Mouse (Mus musculus) adrenal gland (tissue): ENCODE measurements around the gene Rdx.
"Not testable (repeated sequence)": the region's sequence is repeated elsewhere in the genome, so short reads cannot be mapped to it uniquely, and the experiment has no call there.

Experiments
- intact Hi-C: fragments of 180-260 bp; cut with DNase I; formaldehyde crosslinking; loops from one replicate; pipeline ENCODE4 v1.15.1; 2025

Gene Rdx

DNA sequence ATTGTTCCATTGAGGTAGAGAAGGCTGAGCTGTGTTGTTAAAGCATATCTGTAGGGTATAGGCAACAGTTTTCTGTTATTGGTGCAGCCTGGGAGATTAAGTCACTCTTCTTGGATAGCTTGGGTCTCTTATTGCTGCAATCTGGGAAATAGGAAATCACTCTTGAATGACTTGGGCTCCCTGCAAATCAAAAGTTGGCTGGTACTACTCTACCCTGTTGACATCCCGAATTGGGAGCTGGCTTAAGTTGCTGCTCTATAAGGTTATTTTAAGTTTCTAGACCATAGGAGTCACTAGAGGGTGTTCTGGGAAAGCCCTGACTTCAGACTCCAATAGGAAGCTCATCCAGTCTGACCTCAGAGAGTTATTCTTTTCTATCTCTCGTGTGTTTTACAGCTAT lies 3.4 kb downstream of the Rdx start:
- intact Hi-C loops: no loop called here

DNA sequence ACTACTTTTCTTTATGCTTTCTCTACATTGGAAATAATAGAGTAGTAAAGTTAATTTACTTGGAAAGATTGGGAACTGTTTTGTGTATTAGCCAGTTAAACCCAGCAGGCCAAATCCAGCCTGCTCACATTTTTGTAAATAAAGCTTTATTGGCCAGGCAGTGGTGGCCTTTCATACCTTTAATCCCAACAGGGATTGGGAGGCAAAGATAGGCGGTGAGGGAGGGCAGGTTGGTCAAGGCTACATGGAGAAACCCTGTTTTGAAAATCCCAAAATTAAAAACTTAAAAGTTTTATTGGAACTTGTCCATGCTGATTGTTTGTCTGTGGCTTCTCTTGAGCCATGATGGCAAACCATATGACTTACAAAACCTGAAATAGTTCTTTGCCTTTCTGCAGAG lies 5.2 kb downstream of the Rdx start:
- intact Hi-C loops: no loop called here

DNA sequence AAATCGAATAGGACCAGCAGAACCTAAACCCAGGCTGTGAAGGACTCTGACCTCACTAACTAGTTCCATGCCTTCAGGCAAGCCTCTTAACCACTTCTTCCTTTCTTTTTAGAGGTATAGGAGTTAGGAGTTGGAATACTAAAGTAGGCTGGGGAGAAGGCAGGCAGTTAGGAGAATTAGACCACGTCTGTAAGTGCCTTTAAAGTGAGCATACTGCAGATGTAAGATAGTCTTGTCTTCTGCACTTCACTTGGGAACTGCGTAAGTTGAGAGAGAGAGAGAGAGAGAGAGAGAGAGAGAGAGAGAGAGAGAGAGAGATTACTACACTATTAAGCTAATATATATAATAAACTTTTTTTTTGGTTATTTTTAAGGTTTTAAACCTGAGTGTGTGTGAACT lies 8.3 kb downstream of the Rdx start:
- intact Hi-C loops: no loop called here

DNA sequence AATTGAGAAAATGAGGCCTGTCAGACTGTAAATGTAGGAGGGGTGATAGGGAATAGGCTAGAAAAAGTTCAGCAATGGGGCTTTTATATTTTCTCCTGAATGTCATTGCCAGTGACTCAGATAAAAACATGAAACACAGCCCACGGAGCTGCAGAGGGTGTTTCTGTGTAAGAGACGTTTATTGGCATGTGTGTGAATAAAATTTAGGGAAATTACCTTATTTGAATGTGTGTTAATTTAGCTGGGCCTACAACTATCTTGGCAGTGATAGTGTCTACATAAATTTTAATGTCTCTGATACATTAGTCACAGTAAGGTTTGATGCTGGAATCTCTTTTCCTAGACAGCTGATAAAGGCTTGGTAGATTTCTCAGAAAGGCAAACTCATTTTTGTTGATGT lies 12.8 kb downstream of the Rdx start:
- intact Hi-C loops: loop anchor here (5.0 kb wide), 1 partner anchor 67 kb away; no protein-coding TSS in a partner anchor

DNA sequence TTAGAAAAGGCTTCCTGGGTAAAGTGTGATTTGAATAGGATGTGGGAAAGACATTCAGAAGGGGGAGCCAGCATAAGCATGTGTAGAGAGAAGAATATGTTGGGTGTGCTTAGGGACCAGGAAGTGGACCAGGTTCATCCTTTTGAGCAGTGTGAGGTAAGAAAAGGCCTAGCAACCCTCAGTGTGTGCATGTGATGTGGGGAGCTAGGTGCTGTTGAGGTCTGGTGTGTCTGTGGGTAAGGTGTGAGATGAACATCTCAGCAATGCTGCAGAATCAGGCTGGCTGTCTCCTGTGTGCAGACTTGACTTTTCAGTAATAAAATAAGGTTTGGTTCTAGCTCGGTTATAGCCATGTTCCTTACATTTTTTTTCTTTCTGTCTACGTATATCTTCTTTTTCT lies 23.1 kb downstream of the Rdx start:
- intact Hi-C loops: no loop called here

DNA sequence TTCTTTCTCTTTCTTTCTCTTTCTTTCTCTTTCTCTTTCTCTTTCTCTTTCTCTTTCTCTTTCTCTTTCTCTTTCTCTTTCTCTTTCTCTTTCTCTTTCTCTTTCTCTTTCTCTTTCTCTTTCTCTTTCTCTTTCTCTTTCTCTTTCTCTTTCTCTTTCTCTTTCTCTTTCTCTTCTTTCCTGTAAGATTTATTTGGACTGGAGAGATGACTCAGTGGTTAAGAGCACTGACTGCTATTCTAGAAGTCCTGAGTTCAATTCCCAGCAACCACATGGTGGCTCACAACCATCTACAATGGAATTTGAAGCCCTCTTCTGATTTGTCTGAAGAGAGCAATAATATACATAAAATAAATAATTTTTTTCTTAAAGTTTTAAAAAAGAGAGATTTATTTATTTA lies 24.4 kb downstream of the Rdx start:
- intact Hi-C loops: not testable (repeated sequence)

DNA sequence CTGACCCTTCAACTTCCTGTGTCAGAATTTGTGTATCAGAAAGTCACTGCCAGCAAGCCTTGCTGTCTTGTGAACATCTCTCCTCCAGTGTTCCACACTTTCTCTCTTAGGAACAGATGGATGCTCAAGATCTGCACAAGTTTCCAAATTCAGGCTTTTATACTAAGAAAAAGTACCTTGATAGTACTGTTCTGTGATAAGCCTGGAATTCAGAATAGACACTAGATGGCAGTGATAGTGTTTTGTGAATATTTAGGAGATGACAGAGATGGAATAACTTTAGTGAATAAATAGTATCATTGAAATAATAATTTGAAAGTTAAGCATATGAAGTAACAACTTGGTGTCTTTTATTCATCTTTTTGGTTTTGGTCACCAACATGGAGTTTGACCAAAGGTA lies 25.2 kb downstream of the Rdx start:
- intact Hi-C loops: no loop called here

DNA sequence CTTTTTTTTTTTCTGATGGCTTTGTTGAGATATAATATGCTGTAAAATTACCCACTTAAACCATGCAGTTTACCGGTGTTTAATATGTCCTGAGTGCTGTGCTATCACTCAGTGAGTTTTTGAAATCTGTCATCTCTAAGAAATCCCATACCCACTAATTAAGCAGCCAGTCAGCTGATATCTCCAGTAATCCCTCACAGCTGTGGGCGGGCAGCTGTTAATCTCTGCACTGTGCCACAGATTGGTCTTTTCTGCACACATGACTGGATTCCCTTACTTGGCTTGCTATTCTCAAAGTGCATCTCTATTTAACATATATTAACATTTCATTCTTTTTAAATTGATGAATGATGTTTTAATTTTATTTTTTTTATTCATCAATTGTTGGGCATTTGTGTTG lies 29.1 kb downstream of the Rdx start:
- intact Hi-C loops: no loop called here

DNA sequence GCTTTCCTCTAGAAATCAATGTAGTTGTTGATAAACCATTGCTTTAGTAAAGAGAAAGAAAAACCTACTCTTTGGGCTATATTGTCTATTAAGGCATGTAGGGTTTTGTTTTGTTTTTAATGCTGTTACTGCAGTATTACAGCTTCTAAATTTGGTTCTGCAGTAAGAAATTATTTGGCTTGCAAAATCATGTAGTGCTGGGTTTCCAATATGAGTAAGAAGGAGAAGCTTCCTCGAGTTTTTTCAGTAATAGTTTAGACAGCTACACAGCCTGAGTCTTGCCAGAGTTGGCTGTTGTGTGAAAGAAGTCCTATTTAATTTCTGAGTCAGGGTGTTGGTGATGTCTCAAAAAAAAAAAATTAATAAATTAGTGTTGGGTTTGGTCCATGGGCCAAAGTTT lies 30.7 kb downstream of the Rdx start:
- intact Hi-C loops: no loop called here

DNA sequence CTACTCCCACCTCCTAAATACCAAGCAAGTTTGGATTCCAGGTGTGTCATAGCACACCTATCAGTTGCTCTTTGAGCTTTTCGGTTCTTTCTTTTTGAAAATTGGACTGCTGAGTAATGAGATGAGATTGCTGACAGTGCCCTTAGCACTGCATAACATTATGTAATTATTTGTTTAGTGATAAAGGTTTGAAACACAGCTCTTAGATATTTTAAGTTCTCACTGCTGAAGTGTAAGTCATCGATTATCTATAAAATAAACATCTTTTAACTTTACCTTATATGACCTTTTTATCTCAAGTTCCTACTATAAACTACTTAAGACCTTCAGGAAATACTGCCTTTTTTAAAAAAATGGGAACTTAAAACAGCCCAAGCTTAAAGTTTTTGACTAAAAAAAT lies 35.0 kb downstream of the Rdx start:
- intact Hi-C loops: no loop called here

DNA sequence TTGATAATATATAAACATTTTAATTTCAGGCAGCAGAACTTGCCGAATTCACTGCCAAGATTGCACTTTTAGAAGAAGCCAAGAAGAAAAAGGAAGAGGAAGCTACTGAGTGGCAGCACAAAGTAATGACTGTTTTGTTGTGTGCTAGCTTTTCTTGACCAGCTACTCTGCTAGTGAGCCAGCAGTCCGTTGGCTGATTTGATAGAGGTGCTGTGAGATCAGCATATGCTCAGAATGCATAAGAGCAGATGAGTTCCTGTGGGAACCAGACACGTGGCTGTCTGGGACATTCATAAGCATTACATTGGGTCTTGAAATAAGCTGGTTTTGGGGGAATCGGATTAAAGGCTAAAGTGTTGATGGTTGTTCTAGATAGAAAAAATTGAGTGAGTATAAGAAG lies 35.4 kb downstream of the Rdx start:
- intact Hi-C loops: no loop called here

DNA sequence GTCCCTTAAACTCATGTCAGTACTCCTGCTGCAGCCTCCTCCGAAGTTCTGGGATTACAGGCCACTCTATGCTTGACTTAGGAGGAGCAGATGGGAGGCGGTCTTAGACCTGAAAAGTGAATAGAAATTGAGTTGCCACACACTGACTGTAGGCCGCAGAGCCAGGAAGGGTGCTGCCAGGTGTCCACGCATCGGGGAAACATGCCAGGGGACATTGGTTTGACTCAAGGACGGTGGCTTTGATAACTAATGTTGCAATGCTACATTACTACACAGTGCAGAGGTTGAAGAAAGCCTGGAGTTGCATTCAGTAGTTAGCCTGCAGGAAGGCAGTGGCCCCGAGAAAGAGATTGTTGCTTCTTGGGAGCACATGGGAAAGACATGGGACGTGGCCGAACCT lies 44.8 kb downstream of the Rdx start:
- intact Hi-C loops: no loop called here

DNA sequence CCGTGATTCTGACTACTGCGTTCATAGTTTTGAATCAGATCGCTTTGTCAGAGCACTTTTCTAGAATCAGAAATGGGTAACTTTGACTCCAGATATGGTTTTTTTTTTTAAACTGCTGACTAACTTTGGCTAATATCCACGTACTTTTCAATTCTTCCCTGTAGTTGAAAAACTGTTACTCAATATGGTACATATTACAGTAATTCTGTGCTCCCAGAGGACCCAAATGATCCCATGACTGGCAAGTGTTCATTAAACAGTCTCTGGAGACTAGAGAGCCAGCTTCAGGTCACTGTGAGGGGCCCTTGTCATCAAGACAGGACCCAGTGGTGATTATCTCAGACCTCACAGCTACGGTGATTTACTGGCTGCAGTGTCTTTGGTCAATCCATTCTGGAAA lies 45.3 kb downstream of the Rdx start:
- intact Hi-C loops: no loop called here

DNA sequence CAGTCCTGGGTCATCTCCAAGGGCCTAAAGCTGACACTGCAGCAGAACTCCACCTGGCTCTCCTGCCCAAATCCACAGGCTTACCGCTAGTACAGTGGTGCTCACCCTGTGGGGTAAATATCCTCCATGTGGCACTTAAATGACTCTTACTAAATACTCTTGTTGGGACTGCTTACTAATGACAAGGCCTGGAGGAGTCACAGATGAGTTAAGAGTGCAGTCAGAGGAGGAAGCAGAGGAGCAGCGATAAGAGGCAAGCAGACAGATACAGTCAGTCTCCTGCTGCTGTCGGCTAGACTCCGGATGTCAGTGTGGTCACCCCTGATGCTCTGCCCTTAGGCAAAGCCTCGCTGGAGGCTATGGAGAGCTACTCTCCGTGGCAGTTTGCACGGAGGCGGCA lies 46.1 kb downstream of the Rdx start:
- intact Hi-C loops: no loop called here

DNA sequence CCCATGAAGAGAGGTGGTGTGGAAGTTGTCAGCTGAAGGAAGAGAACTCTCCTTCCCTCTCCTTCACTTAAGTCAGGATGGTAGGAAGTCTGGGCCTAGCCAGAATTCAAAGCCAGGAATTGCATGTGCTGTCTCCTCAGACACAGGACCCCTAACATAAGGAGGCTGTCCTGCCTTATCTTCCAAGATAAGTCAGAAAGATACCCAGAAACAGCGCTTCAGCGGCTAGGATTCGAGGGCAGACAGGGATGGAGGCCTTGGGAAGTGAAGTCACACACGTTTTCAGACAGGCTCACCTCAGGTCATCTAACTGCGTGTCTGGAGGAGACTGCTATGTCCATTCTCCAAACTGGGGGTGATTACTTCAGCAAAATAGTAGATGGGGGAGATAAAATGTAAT lies 47.0 kb downstream of the Rdx start:
- intact Hi-C loops: no loop called here

DNA sequence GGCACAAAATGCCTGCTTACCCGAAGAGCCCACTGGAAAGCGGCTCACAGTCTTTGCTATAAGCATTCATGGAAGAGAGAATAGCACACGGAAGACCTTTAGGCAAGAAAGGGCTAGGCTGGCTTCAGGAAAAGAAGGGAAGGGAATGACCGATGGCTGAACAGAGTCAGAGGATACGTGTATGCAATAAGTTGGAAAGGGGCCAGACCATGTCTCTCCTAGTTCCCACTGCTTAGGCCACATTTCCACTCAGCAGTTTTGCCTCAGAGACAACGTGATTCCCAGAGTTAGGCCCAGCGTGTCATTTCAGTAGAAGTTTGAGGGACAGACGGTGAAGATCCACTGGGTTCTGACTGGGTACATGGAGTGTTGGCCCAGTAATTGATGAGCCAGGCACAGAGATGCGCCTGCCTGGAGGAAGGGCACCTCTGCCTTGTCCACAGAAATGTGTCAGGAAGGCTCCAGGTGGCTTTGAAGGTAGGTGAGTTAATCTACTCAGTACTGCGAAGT lies 47.6 kb downstream of the Rdx start:
- intact Hi-C loops: no loop called here

DNA sequence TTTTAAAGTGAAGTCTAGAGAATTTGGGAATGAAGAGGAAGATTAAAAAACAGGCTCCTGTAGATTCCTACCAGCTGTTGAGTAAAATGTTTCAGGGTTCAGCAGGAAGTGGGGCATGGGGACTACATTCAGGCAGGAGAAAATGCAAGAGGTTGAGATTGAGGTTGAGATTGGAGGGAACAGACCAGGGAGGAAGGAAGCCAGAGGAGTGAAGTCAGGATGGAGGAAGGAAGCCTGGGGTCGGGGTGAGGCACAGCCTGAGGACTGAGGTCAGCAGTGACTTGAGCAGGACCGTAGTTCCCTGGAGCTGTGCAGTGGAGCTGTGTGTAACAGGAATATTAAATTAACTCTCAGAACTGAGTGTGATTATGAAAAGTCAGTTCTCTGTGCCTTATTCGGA lies 48.7 kb downstream of the Rdx start:
- intact Hi-C loops: no loop called here

DNA sequence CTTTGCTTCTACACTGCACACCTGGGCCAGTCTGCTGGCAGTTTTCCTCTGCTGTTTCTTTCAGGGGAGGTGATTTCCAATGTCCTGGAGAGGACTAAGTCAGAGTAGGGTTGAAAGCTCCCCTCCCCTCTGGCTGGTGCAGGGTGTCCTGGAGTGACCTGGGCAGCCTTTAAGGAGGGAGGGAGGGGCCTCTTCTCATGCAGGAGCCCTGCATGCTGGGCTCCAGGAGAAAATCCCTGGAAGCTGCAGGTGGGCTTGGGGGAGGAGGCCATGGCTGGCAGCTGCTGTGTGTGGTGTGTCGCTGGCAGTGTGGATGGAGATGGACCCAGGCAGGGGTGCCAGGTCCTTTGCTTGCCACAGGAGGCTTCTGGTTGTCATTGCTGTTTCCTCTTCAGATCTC lies 50.4 kb downstream of the Rdx start:
- intact Hi-C loops: no loop called here

DNA sequence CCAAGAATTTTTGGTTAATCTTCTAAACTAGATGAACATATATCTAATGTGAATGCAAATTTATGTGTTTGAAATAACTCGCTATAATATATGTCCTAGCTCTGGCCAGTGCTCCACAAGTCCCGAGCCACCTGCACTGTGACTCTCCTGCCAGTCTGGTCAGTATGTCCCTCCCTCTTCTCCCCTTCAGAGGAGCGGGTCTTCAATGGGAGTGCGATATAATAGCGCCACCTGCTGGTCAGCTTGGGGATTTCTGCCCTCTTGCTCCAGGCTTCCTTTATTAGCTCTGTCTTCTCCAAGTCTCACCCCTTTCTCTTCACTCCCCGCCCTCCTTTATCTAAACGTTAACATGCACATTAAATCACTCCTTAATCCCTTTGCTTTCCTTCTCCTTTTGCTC lies 51.6 kb downstream of the Rdx start:
- intact Hi-C loops: loop anchor here (2.0 kb wide), 1 partner anchor 108 kb away; no protein-coding TSS in a partner anchor

DNA sequence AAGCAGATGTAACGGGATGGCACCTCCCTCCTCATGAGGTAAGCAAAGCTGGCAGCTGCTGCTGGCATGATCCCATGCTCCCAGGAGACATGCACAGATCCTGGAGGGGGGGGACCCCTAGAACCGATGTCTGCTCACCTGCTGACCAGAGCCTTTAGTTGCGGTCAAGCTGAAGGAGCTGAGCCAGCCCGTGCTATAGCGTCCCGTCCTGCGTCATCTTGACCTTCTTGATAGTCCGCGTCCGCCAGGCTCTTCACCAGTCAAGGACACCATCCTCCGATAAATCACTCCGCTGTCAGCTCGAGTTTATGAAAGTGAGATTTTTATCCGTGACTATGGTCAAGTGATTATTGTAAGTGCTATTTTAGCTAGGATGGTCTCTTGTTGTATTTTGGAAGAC lies 53.5 kb downstream of the Rdx start:
- intact Hi-C loops: no loop called here

DNA sequence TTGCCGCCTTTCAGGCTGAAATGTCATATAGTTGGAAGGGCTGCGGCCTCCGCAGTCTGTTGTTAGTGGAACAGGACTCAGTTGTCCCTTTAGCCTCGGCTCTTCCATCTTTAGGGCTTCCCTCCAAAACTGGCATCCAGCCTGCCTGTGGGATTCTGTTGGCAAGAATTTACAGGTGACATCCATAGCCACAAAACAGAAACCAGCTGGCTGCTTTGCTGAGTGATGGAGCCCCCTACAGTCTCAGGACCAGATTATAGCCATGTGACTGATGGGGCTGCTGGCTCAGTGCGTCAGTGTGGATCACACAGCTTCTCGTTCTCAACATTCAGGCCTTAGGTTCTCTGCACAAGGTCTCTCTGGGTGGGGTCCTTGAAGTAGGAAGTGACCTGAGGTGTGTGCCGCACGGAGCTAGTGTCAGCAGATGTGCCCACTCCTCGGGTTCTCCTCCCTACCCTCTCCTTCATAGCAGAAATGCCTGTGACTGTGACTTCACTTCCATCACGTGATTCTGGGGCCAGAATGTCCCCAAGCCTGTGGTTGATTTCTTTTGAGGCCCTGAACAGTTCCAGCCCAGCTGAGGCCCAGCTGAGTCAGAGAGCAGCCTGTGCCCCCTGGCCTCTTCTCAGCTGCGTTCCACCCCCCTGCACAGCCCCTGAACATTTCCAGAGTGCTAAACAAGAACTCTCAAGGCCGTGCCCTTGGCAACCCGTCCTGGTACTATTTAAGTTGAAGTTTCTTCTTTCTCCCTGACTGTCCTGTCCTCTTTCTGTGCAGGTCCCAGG lies 55.3 kb downstream of the Rdx start:
- intact Hi-C loops: no loop called here

DNA sequence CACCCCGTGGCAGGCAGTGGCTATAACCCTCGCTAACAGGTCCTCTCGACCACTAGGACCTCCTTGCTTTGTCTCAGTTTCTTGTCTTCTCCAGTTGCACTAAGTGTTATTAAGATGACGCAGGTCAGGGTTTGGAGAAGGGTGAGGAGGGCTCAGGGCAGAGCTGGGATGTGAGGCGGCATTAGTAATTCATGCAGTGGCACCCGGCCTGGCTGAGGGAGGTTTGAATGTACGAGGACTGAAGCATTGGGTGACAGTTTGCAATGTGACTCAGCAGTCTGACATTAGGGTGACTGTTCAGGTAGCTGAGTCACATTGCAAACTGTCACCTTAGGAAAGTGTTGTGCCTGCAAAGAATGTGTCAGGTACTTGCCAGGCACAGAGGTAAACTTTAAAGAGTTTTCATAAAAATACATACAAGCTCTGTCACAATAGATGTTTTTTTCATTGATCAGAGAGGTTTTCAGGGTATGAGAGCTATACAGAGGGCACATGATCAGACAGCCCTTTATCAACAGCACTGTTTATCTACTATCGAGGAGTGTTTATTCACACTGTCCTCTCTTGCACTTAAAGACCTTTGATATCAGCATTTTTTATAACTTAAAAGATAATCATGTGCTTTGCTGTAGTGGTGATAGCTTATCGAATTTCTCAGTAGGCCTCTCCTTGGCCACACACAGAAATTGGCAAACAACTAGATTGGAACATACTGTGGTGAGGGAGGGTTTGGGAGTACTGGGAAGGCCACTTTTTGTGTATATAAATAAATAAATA lies 56.7 kb downstream of the Rdx start:
- intact Hi-C loops: no loop called here

DNA sequence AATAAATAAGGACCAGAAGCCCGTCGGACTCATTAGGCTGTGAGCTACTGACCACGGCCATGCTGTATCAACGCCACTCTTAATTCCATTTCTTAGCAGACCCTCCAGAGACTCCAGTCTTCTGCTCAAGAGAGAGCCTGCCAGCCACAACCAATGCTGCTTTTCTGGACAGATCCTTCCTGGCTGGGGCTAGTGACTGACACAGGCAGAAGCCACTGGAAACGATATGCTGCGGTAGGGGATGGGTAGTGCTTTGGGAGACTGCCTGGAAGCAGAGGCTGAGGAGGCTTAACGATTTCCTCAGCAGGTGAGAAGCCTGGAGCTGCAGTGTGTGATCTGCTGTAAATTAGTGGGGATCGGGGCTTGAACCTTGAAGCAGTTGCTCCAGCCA lies 57.2 kb downstream of the Rdx start:
- intact Hi-C loops: no loop called here
